Mouse (Mus musculus) heart, adult 2 months (tissue): ENCODE measurements at regions not wholly inside any gene's neighbourhood (a gene's known extent, or its start where the extent isn't known, plus 50 kb on each side); places are given as distances from the start of the nearest gene placed in this dataset.

ENCODE experiments used
- CTCF ChIP-seq: fragments of 200-600 bp; IDR thresholded peaks from 2 replicates; pipeline ENCODE4 v1.8.1; 2022; ENCODE audit warnings: antibody characterized with exemption, mild to moderate bottlenecking, moderate library complexity
- EP300 ChIP-seq: fragments of 200-500 bp; IDR thresholded peaks from 2 replicates; pipeline ENCODE4 v1.6.1; 2011; ENCODE audit warnings: low read depth, low read length, control low read depth; ENCODE audit not compliant: insufficient read depth
- POLR2A ChIP-seq: fragments of 200-500 bp; IDR thresholded peaks from 2 replicates; pipeline ENCODE4 v1.6.1; 2011; ENCODE audit warnings: mild to moderate bottlenecking, low read depth, low read length, control low read depth; ENCODE audit not compliant: insufficient read depth

- TF ChIP-seq CTCF: no peak
- TF ChIP-seq POLR2A: no peak
- no peak for TF ChIP-seq EP300
Measured at GRCm38 (mm10) chr6:32707417-32707816, 119.4 kb upstream of the Plxna4 start.
